Mouse (Mus musculus) liver, embryonic 14.5 days (tissue): ENCODE measurements around the gene Gtf2f2.

Experiments
- CTCF ChIP-seq: IDR thresholded peaks from 2 replicates; pipeline ENCODE4 v1.5.1; 2016; ENCODE audit warnings: antibody characterized with exemption, low read depth, control low read depth
- EP300 ChIP-seq: IDR thresholded peaks from 2 replicates; pipeline ENCODE4 v1.6.1; 2016; ENCODE audit warnings: antibody characterized with exemption, low read depth

GRCm38 (mm10) chr14:75873612-75874011 is 137.1 kb downstream of the Gtf2f2 start:
- no peak for TF ChIP-seq CTCF
- TF ChIP-seq EP300: no peak
